Mouse (Mus musculus) heart, postnatal 36 days (tissue): Measurements from ENCODE around the gene Asb13. TPM values are rescaled to one million over a fixed set of nuclear protein-coding genes. Genes with fewer than 3 reads are reported as not detected.

ENCODE experiments used
- DNase-seq, 2 experiments: peaks; one replicate each; pipeline ENCODE4 v3.0.0; 2021 to 2022
- intact Hi-C: fragments of 180-260 bp; cut with DNase I; formaldehyde crosslinking; loops from one replicate; pipeline ENCODE4 v1.15.1; 2025
- total RNA-seq, 2 experiments: library from RNA; stranded (reverse); gene quantifications; 2 replicates each; pipeline ENCODE4 v1.2.3; 2021

Asb13 gene
- 1 to 10 TPM; 7.3 to 8.7 TPM for total RNA-seq

DNA sequence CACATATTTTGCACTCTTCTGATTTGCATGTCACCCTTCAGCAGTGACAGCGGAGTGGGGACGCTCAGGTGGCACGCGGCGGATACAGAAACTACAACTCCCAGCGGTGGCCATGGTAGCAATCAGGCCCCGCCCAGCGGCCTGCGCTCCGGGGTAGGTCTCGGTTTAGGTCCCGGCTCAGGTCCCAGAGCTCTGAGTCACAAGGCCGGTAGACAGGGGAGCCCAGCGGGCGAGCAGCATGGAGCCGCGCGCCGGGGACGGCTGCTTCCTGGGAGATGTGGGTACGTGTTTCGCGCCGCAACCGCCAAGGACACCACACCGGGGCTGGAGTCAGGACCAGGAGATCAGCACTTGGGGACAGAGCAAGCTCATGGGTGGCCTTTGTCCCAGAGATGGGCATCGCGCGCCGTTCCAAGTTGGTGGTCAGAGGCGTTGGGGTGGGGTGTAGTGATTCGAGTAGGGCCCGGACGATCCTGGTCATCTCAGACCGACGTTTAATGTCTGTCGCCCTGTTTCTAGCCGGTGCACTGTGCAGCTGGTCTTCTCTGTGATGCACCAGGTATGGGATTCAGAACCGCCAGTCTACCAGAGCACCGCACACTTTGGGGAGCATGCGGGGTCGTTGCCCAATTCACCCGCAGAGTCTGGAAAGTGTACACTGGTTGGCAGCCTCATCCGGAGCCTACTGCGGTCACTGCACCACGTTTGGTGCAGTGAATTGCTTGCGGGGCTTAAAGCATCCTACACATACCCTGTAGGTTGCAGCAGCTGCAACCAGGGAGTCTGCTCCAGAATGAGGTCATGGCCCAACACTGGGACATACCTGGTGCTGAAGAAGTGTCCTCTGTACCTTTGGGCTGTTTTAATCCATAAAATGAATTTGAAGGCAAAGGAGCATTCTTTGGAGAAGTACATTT, at the start of gene Asb13:
Asb13 (plus strand) TSS at position 138 of the 917 bp plus-strand sequence.
- intact Hi-C loops: loop anchor here (2.0 kb wide), 1 partner anchor 23 kb away; the partner anchor contains the start of gene Fam208b
- peak; percentile 81 to 83 for DNase-seq

DNA sequence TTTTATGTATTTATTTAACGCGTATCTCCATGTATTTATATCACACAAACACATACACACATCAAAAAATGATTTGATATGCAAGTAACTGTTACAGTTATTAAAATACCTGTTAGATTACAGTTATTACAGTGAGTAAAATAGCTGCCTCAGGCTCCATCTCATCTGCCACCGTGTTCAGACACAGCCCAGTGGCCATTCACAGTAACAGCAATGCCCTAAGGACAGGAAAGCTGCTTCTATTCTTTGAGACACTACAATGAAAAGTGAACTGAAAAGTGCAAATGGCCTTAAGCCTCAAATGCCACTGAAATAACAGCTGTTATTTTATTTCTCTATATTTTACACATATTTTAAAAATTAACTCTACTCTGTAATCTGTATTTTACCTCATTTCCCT, 43.0 kb upstream of the Asb13 start:
- no peak for DNase-seq
- intact Hi-C loops: loop anchor here (5.0 kb wide), 1 partner anchor 183 kb away; no protein-coding TSS in a partner anchor

DNA sequence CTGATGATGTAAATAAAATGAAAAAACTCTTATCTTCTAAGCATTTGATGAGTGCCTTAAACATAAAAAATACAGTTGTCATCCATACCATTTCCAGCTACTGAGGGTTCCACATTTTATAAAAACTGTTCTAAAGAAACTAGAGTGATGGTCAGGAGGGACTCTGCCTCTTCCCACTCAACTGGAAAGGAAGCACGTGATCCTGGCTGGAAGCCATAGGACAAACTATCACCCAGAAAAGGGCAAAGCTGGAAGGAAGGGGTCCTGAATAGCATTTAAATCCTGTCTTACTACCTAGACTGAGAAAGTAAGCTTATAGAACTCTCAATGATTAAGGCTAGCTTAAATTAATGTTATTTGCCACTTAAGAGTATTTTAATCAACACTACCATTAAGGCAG, 39.5 kb upstream of the Asb13 start:
- intact Hi-C loops: loop anchor here (5.0 kb wide), 1 partner anchor 187 kb away; no protein-coding TSS in a partner anchor
- DNase-seq: no peak

DNA sequence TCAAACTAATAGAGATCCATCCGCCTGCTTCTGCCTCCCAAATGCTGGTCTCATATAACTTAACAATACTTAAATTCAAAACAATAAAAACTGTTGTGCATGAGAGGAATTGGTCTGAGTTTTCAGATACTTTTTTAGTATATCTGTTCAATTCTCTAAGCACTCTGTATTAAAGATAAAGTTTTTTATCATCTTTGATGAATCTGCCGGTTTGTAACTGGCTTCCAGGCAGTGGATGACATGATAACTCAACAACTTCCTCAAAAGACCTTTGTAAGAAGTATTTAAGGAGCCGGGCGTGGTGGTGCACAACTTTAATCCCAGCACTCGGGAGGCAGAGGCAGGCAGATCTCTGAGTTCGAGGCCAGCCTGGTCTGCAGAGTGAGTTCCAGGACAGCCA, 37.6 kb upstream of the Asb13 start:
- intact Hi-C loops: no loop called here
- DNase-seq: no peak

DNA sequence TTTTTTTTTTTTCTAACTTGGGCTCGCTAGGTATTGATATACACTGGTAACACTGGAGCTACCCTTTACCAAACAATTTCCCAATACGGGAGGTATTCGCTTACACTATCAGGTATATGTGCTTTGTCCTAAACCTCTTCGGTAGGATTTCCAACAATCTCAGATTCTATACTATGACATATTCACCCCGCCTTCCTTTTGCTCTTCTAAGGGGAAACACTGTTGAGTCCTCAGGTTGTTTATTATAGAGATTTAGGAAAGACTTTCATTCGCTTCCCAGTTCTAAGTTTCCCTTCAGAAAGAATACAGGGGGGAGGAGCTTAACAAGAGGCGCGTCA, 24.1 kb upstream of the Asb13 start:
- intact Hi-C loops: loop anchor here (2.0 kb wide), 2 partner anchors 25 to 71 kb away; partner anchors contain the start of genes Asb13 and Gdi2
- no peak for DNase-seq

DNA sequence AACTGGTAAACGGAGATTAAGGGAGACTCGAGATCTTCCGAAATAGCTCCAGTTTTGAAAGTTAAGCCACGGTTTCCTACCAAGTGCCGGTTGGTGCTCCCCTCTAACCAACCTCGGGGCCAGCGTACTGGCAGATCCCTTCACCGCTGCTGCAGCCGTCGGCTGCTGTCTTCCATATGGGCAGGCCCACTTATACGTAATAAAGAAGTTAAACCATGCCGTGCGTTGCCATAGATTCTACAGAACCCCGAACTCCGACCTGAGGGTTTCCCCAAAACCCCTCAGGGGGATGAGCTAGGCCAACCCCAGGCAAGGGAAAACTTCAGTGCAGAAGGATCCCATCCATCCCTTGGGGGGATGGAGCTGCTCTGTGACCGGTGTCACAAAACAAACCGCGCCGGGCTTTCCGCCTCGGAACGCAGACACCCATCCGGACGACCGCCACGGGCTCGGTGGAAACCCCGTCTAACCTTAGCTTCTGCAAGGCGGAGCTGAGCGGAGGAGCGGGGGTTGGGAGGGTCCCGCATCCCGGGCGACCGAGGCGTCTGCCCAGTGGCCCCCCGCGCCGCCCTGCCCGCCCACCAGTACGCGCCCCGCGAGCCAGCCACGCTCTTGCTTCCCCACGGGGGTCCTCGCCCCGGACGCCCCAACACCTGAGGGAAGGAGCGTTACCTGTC, 23.6 kb upstream of the Asb13 start:
- peak; percentile 30 to 37 for DNase-seq
- intact Hi-C loops: loop anchor here (2.0 kb wide), 2 partner anchors 25 to 71 kb away; partner anchors contain the start of genes Asb13 and Gdi2

DNA sequence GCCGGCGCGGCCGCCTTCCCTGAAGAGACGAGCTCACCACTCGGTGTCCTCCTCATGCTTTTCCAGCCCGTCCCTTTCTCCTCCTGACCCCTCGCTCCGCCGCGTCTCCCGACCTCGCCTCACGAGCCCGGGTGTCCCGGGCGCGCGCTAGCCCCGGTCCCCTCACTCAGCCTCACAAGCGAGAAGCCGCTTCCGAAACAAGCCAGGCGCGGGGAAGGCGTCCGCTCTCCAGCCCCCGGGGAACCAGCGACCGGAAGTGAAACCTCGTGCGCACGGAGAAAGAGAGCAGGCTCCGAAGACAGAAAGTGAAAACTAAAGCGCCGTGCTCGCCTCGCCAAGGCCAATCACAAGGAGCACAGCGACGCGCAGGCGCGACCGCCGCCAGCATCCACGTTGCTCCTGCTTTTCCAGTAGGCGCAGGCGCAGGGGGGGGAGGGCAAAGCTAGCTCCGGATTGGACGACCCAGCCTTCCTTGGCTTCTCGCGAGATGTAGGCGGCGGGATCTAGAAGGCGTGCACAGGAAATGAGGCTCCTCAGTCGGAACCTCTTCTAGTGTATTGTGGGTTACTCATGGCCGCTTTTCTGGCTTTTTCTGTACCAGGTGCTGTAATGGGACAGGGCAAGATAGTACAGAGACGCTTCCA, 22.9 kb upstream of the Asb13 start, which contains the start of gene Fam208b:
Fam208b (minus strand) TSS at position 314 of the 644 bp plus-strand sequence.
- peak; percentile 94 to 95 for DNase-seq
- intact Hi-C loops: loop anchor here (2.0 kb wide), 2 partner anchors 24 to 72 kb away; partner anchors contain the start of genes Asb13 and Gdi2

DNA sequence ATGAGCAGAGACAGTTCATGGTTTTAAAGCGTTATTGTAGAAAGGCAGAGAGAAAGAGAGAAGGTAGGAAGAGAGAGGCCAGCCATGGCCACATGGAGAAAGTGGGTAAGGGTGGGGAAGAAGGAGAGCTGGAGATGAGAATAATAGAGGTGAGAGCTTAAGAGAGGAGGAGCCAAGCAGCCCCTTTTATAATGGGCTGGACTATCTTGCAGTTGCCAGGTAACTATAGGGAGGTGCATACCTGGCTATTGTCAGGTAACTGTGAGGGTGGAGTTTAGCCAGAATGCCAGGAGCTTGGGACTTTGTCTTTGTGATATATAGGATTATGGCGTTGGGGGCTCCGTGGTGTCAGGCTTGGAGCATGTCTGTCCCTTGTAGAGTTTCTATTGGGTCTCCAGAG, 6.7 kb upstream of the Asb13 start:
- intact Hi-C loops: no loop called here

DNA sequence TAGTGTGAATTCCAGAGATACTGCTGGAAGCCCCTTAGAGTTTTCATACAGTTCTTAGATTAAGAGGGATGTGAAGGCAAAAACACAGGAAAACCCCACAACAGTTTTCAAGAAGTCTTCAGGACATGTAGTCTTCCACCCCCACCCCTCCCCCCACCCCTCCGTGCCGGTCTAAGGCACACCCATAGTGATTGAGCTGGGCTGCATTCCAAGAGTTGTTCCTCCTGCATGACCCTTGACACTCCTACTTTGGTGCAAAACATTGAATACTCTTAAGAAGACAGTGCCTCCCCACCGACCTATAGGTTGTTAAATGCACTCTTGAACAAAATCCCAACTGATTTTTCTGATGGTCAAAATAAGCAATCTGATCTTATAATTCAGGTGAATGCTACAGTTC, 5.7 kb upstream of the Asb13 start:
- intact Hi-C loops: no loop called here
- no peak for DNase-seq

More for the DNA sequence above, 6.7 kb upstream of the Asb13 start:
- no peak for DNase-seq

DNA sequence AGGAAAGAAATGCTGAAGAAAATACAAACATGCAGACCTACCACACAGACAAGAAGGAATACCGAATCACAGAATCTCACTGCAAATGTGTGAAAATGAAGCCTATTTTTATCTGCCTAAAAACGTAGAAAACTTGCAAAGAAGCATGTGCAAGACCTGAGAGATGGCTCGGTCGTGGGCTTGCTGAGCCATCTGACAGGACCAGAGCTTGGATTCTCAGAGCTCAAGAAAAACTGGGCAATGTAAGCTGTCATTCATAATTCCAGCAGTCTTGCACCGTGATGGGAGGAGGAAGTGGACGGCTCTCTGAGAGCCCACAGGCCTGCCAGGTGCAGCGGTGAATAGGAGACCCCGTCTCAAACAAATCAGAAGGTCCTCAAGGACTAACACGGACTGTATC, 1.3 kb upstream of the Asb13 start:
- DNase-seq: no peak
- intact Hi-C loops: no loop called here

DNA sequence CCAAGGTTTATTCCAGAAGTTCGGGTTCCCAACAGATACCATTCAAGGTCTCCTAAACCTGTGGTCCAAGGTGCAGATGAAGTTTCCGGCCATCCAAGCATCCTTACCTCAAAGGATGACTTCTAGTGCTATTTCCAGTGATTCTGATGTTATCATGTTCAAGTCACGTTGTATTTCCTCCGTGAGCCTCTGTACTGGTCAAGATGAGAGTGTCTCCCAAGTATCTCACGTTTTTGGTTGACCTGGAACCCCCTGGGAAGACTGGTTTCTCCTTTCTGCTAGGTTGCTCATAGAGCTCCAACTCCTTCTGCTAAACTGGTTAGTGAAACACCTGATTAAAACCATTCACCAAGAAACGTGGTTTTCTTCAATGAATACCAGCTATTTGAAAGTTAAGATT, 701 bp upstream of the Asb13 start:
- DNase-seq: no peak
- intact Hi-C loops: no loop called here

DNA sequence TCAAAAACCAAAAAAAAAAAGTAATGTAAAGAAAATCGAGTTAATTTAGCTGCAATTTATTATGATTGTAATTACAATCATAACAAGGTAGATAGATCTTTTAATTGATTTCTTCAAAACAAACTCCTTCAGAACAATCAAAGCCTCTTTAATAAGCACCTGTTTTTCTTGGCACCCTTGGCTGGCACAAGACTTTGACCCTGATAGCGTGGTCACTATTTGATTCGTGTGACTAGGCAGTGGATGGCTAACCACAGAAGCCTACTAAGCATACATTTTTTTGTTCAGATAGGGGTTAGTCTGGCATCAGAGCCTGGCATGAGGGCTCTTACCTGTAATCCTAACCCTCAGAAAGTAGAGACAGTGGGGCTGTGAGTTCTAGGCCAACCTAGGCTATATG, 1.2 kb downstream of the Asb13 start:
- intact Hi-C loops: loop anchor here (2.0 kb wide), 1 partner anchor 24 kb away; the partner anchor contains the start of gene Fam208b
- DNase-seq: no peak

DNA sequence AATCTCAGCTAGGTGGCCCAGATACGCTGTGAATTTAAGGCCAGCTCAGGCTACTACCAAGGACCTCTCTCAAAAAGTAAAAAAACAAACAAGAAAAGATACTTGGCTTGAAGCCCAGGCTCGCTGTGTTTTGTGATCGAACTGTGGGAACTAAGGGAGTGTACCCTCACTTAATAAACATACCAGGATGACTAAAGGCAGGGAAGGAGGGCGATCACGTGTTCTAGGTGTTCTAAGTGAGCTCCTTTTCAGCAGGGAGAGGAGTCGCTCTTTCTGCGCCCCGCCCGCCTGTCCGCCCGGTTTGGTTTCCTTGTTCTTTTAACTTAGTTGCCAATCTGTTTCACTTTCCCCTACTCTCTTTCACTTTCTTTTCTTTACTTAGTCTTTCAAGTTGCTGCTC, 3.0 kb downstream of the Asb13 start:
- peak; percentile 11 to 25 for DNase-seq
- intact Hi-C loops: no loop called here

DNA sequence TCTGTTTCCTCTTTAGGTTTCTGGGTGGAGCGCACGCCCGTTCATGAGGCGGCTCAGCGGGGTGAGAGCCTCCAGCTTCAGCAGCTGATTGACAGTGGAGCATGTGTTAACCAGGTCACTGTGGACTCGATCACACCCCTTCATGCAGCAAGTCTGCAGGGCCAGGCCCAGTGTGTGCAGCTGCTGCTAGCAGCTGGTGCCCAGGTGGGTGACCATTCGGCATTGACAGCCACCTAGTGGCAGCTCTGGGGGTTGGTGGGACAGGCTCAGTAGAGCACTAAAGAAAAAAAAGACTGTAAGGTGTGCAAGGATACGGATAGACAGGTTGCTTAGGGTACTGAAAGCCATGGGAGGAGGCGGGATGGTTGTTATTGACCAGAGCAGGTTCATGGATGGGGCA, 8.2 kb downstream of the Asb13 start:
- no peak for DNase-seq
- intact Hi-C loops: loop anchor here (5.0 kb wide), 1 partner anchor 235 kb away; no protein-coding TSS in a partner anchor

DNA sequence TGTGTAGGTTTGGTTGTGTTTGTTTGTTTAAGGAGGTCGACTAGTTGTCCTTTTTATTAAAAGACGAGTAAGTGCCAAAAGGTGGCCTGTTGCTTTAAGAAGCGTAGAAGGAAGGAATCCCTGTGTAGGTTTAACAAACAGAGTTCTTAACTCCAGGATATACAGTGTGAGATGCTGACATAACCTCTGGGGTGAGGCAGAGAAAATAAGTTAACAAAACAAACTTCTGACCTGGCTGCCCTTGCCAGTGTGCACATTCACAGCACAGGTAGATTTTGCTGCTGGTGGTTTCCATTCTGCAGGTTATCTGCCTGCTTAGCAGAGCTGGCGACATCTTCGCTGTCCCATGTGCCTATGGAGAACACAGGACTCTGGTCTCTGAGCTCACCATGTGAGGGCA, 8.7 kb downstream of the Asb13 start:
- intact Hi-C loops: loop anchor here (5.0 kb wide), 1 partner anchor 235 kb away; no protein-coding TSS in a partner anchor

DNA sequence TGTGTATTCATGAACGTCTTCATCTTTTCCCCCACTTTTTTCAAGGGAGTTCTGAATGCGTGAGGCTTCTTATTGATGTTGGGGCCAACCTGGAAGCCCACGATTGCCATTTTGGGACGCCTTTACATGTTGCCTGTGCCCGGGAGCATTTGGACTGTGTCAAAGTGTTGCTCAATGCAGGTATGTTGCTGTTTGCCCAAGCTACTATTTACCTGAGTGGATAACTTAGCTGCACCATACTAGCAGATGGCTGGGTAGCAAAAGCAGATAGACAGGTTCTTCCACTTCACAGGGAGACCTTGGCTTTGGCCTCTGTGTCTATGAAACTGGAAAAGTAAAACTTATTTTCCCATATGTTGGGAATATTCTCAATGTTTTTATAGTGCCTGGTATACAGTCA, 11.0 kb downstream of the Asb13 start:
- no peak for DNase-seq
- intact Hi-C loops: loop anchor here (5.0 kb wide), 1 partner anchor 238 kb away; no protein-coding TSS in a partner anchor

More for the DNA sequence above, 8.7 kb downstream of the Asb13 start:
- no peak for DNase-seq

DNA sequence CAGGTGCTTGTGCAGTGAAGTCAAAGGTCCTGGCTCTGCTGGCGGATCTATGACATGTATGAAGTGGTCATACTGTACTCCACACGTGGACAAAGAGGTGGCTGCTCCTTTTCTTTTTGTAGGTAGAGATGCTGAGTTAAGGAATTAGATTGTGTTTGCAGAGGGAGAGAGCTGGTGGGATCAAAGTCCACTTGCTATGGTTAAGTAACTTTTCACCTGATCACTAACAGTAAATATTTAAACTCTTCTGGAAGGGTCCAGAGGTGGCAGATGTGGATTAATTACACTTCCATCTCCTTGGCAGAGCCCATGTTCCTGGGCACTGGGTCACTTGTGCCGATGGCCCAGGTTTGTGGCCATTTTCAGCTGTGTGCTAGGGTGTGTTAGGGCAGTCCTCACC, 12.1 kb downstream of the Asb13 start:
- intact Hi-C loops: no loop called here
- DNase-seq: no peak

DNA sequence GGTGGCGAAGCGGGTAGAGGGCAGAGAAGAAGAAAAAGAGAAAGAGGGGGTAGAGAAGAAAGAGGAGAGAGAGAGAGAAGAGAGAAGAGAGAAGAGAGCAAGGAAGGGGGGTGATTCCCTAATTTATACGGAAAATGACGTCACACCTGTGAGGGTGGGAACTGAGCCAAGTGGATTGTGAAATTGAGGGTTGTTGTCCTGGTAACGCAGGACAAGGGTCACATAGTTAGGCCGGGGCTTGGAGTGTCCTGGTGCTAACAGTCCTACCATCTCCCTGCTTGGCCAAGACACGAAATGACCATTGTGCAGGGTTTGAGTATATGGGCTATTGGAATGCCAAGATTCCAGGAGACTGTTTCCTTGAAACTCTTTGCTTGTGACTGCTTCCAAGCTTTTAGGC, 12.7 kb downstream of the Asb13 start:
- no peak for DNase-seq
- intact Hi-C loops: no loop called here

DNA sequence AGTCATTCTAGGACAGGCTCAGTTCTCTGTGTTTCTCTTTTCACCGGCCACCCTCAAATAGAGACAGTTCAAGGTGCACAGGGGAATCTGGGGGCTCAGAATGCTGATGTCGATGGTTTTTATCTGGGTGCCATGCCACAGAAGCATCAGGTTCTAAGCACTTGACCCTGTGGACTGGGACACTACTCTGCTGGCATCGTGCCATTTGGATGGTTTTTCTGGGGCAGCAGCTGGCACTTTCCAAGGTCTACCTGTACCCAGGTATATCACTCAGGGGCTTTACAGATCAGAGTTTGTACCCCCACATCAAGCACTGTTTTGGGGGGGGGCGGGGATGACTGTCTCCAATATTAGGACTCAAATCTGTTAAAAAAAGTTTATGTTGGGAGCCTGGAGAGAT, 16.7 kb downstream of the Asb13 start:
- intact Hi-C loops: no loop called here
- no peak for DNase-seq

DNA sequence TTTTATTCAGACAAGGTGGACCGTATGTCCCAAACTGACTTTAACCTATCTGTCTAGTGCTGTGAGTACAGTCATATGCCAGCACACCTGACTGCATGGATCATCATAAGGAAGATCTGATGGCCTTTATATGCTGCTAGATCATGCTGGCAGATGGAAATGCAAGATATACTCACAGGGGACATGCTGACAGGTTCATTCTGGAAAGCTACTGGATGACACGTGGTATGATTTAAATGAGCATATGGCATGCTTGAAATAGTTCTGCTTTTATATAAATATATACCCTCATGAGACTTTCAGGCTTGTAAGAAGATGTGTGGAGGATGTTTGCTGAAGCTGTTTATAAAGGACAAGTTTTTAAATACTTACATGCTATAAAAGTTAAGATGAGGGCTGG, 20.6 kb downstream of the Asb13 start:
- no peak for DNase-seq
- intact Hi-C loops: no loop called here
